In the genomic region with DNA sequence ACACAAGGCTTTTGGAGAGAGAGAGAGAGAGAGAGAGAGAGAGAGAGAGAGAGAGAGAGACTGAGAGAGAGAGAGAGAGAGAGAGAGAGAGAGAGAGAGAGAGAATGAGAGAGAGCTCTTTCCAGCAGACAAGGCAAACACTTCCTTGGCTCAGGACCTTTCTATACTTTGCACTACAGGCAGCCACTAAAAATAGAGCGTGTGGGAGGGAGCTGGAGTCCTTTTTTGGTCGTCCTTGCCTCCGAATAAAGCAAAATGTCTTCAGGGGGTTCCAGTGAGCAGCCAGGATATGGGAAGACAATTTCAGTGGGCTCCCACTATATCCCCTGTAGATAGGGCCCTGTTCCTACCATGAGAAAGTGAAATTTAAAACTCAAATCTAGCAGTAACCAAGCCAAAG, we compare ENCODE assay signal across 13 mouse cellular contexts. TPM values are rescaled to one million over a fixed set of nuclear protein-coding genes. Genes with fewer than 3 reads are reported as not detected.
DNase-seq lines count a peak whose midpoint lies in the region; ATAC-seq lines count a peak whose summit lies in the region.
"Had no signal": no experiment of that assay in that cellular context is flagged by ENCODE, and none has a peak within 500 bp of the region (broad histone marks: within the 10 kb centered on the region; RNA-seq: fewer than 3 reads in every experiment).

No protein-coding gene starts in this region.

- H3K36me3 ChIP-seq in heart, embryonic 10.5 days: no peaks in the 10 kb centered on the region
- H3K36me3 ChIP-seq in lung, embryonic 15.5 days: no peaks in the 10 kb centered on the region
- no peaks in the 10 kb centered on the region for H3K36me3 ChIP-seq in stomach, embryonic 16.5 days (ENCODE audit: control insufficient read depth, insufficient read depth, low read length)

- no peak overlapping the region for H3K9ac ChIP-seq in lung, embryonic 15.5 days
- no peak overlapping the region for H3K9ac ChIP-seq in stomach, embryonic 16.5 days (ENCODE audit: low read length)

- H3K27me3 ChIP-seq in heart, embryonic 10.5 days (ENCODE audit: insufficient read depth, poor library complexity, severe bottlenecking): no peaks in the 10 kb centered on the region
- H3K27me3 ChIP-seq in lung, embryonic 15.5 days: no peaks in the 10 kb centered on the region
- no peaks in the 10 kb centered on the region for H3K27me3 ChIP-seq in stomach, embryonic 16.5 days (ENCODE audit: control insufficient read depth, insufficient read depth, low read length)

- H3K9me3 ChIP-seq in heart, embryonic 10.5 days: no peaks in the 10 kb centered on the region
- no peaks in the 10 kb centered on the region for H3K9me3 ChIP-seq in lung, embryonic 15.5 days
- H3K9me3 ChIP-seq in stomach, embryonic 16.5 days (replicated peaks; ENCODE audit: control insufficient read depth, low read length): no peaks in the 10 kb centered on the region

- no peak overlapping the region for H3K4me3 ChIP-seq in heart, embryonic 10.5 days
- H3K4me3 ChIP-seq in lung, embryonic 15.5 days: no peak overlapping the region
- no peak overlapping the region for H3K4me3 ChIP-seq in stomach, embryonic 16.5 days (replicated peaks; ENCODE audit: low read length)

- no peak overlapping the region for H3K4me2 ChIP-seq in lung, embryonic 15.5 days
- no peak overlapping the region for H3K4me2 ChIP-seq in stomach, embryonic 16.5 days (ENCODE audit: low read depth, low read length)

- 14% methylated on average over 3 of the region's 3 CpGs for WGBS in heart, embryonic 10.5 days
- WGBS in lung, embryonic 15.5 days: 8% methylated on average over 3 of the region's 3 CpGs
- 9% methylated on average over 3 of the region's 3 CpGs for WGBS in stomach, embryonic 16.5 days

- H3K4me1 ChIP-seq in heart, embryonic 10.5 days: peaks cover 27% of the 10 kb centered on the region
- H3K4me1 ChIP-seq in lung, embryonic 15.5 days: peaks cover 25% of the 10 kb centered on the region
- H3K4me1 ChIP-seq in stomach, embryonic 16.5 days (ENCODE audit: control insufficient read depth, insufficient read depth, low read length): no peaks in the 10 kb centered on the region

- peak overlapping the region; percentile 85 for H3K27ac ChIP-seq in heart, embryonic 10.5 days
- H3K27ac ChIP-seq in lung, embryonic 15.5 days: 0 out of 2 replicates have a peak overlapping the region, but pooled peaks have one; percentile 46
- peak overlapping the region; percentile 43 for H3K27ac ChIP-seq in stomach, embryonic 16.5 days (ENCODE audit: low read length)

- intact Hi-C loops in heart, postnatal 36 days (cut with DNase I): no loop called here

- DNase-seq in heart, embryonic 10.5 days (ENCODE audit: low spot score): no peak
- no peak for DNase-seq in heart, postnatal 36 days
- DNase-seq in lung, adult 18-20 months: no peak
- DNase-seq in left cerebral cortex, adult 18-20 months (ENCODE audit: low spot score in 2 of 2): peak; percentile 49 to 53
- DNase-seq in Muller cell, postnatal 12 days (ENCODE audit: inconsistent ontology term): no peak
- DNase-seq: cerebellum, postnatal 36 days; lung, postnatal 4 days; thymus, postnatal 4 days had no signal

- ATAC-seq in lung, embryonic 15.5 days (ENCODE audit: borderline replicate concordance, extremely low read depth, low FRiP score, low TSS enrichment): no peak
- no peak for ATAC-seq in stomach, embryonic 16.5 days (ENCODE audit: insufficient read depth, low FRiP score)
- ATAC-seq in megakaryocyte, adult 5-6 weeks (ENCODE audit: poor library complexity, severe bottlenecking): no peak
- ATAC-seq: intestine, embryonic 16.5 days had no signal

RNA-seq across cellular contexts. Expression of a gene that starts 33.6 kb away (rescaled TPM):
- polyA plus RNA-seq in heart, embryonic 10.5 days (2016; fragmentation: Nextera tagmentation; extraction: Ambion mirVana): 9.4 and 17.8 TPM in 2 replicates
- 10 to 100 TPM; 35.6 to 40.7 TPM for total RNA-seq in heart, postnatal 36 days (2021)
- polyA plus RNA-seq in lung, embryonic 15.5 days (2015; fragmentation: Nextera tagmentation; extraction: Ambion mirVana): 23.5 and 25.3 TPM in 2 replicates
- total RNA-seq in left cerebral cortex, adult 18-20 months (2021): 100 to 1,000 TPM; 151 to 174 TPM
- 8.3 and 8.6 TPM in 2 replicates for polyA plus RNA-seq in stomach, embryonic 16.5 days (2015; fragmentation: Nextera tagmentation; extraction: Ambion mirVana)
- total RNA-seq in megakaryocyte, adult 5-6 weeks (2015): 0.27 and 0.45 TPM in 2 replicates
- 0.44 and 0.85 TPM in 2 replicates for total RNA-seq in megakaryocyte, adult 5-6 weeks (2017)
- total RNA-seq: MEL had no signal

Comparison
In these comparisons a context has a peak if more than half of its experiments do, and no peak if none do; other contexts are left out.
1. DNase-seq: peak in left cerebral cortex, adult 18-20 months (2 of 2); none in heart, embryonic 10.5 days (single experiment), heart, postnatal 36 days (0 of 2), lung, adult 18-20 months (0 of 2) and Muller cell, postnatal 12 days (single experiment).
2. RNA of a gene that starts 33.6 kb away (total RNA-seq): 151 to 174 TPM in left cerebral cortex, adult 18-20 months and 35.6 to 40.7 TPM in heart, postnatal 36 days; 0.27 to 0.85 TPM in megakaryocyte, adult 5-6 weeks; every median in the first group is over 10 times any median in the second.
3. Peak in every context shown above with its lines, with median percentiles within 50 percentile points of each other: H3K27ac ChIP-seq.